ENCODE assay signal across 8 mouse cellular contexts in genomic region chr3:55786835-55787486, GRCm38 (mm10). TPM values are rescaled to one million over a fixed set of nuclear protein-coding genes. Genes with fewer than 3 reads are reported as not detected.
DNase-seq lines count a peak whose midpoint lies in the region; ATAC-seq and TF ChIP-seq lines count a peak whose summit lies in the region.

No protein-coding gene starts in this region.

- H3K9ac ChIP-seq in lung, embryonic 15.5 days = peak overlapping the region; percentile 35
- H3K9ac ChIP-seq in embryonic facial prominence, embryonic 15.5 days = peak overlapping the region; percentile 61
- peak overlapping the region; percentile 81 for H3K9ac ChIP-seq in limb, embryonic 14.5 days (ENCODE audit: low read depth, low read length, severe bottlenecking)
- H3K9ac ChIP-seq in stomach, embryonic 14.5 days (replicated peaks; ENCODE audit: low read depth, low read length) = peak overlapping the region; percentile 36; the same call in 1 of the 2 replicates

- no peaks in the 10 kb centered on the region for H3K9me3 ChIP-seq in lung, embryonic 15.5 days
- no peaks in the 10 kb centered on the region for H3K9me3 ChIP-seq in embryonic facial prominence, embryonic 15.5 days (replicated peaks)
- no peaks in the 10 kb centered on the region for H3K9me3 ChIP-seq in limb, embryonic 14.5 days (ENCODE audit: control insufficient read depth, low read length)
- no peaks in the 10 kb centered on the region for H3K9me3 ChIP-seq in stomach, embryonic 14.5 days (ENCODE audit: control insufficient read depth, low read depth, low read length)

- no peaks in the 10 kb centered on the region for H3K36me3 ChIP-seq in lung, embryonic 15.5 days
- no peaks in the 10 kb centered on the region for H3K36me3 ChIP-seq in embryonic facial prominence, embryonic 15.5 days
- no peaks in the 10 kb centered on the region for H3K36me3 ChIP-seq in limb, embryonic 14.5 days (ENCODE audit: control insufficient read depth, insufficient read depth, low read length)
- H3K36me3 ChIP-seq in stomach, embryonic 14.5 days (ENCODE audit: control insufficient read depth, insufficient read depth, low read length) = no peaks in the 10 kb centered on the region

- H3K4me1 ChIP-seq in lung, embryonic 15.5 days = peaks cover 15% of the 10 kb centered on the region
- H3K4me1 ChIP-seq in embryonic facial prominence, embryonic 15.5 days = 0 out of 2 replicates have a peak, but pooled peaks cover 7% of the 10 kb centered on the region
- H3K4me1 ChIP-seq in limb, embryonic 14.5 days (ENCODE audit: control insufficient read depth, insufficient read depth, low read length) = peaks cover 4% of the 10 kb centered on the region
- H3K4me1 ChIP-seq in stomach, embryonic 14.5 days (ENCODE audit: control insufficient read depth, insufficient read depth, low read length) = 0 out of 2 replicates have a peak, but pooled peaks cover 4% of the 10 kb centered on the region

- H3K27me3 ChIP-seq in lung, embryonic 15.5 days = peaks cover 50% of the 10 kb centered on the region
- H3K27me3 ChIP-seq in embryonic facial prominence, embryonic 15.5 days = peaks cover 7% of the 10 kb centered on the region
- no peaks in the 10 kb centered on the region for H3K27me3 ChIP-seq in limb, embryonic 14.5 days (ENCODE audit: control insufficient read depth, insufficient read depth, low read length)
- H3K27me3 ChIP-seq in stomach, embryonic 14.5 days (ENCODE audit: control insufficient read depth, insufficient read depth, low read length) = peaks cover 20% of the 10 kb centered on the region

- ATAC-seq in lung, embryonic 15.5 days (ENCODE audit: borderline replicate concordance, extremely low read depth, low FRiP score, low TSS enrichment) = no peak
- no peak for ATAC-seq in embryonic facial prominence, embryonic 15.5 days (ENCODE audit: insufficient number of reproducible peaks, low FRiP score, low TSS enrichment, low read depth)
- no peak for ATAC-seq in limb, embryonic 14.5 days (ENCODE audit: low FRiP score, low read depth)
- ATAC-seq in stomach, embryonic 14.5 days (ENCODE audit: insufficient number of reproducible peaks, insufficient read depth, low FRiP score, low read depth) = no peak

- no peak overlapping the region for H3K27ac ChIP-seq in lung, embryonic 15.5 days
- H3K27ac ChIP-seq in embryonic facial prominence, embryonic 15.5 days (replicated peaks) = peak overlapping the region; percentile 92
- peak overlapping the region; percentile 91 for H3K27ac ChIP-seq in limb, embryonic 14.5 days (replicated peaks; ENCODE audit: low read depth, low read length)
- H3K27ac ChIP-seq in stomach, embryonic 14.5 days (ENCODE audit: low read length) = peak overlapping the region; percentile 67; the same call in 1 of the 2 replicates

- DNase-seq in lung, postnatal 14 days = no peak
- DNase-seq in limb, embryonic 14.5 days (ENCODE audit: low spot score) = no peak
- DNase-seq in right cerebral cortex, postnatal 36 days (ENCODE audit: low spot score in 2 of 2) = no peak
- DNase-seq in kidney, adult 8-10 months = no peak
- DNase-seq in adrenal gland, postnatal 14 days = no peak

- peak overlapping the region; percentile 44 for H3K4me3 ChIP-seq in lung, embryonic 15.5 days
- H3K4me3 ChIP-seq in embryonic facial prominence, embryonic 15.5 days (replicated peaks) = peak overlapping the region; percentile 46
- peak overlapping the region; percentile 49 for H3K4me3 ChIP-seq in limb, embryonic 14.5 days (replicated peaks; ENCODE audit: low read length)
- H3K4me3 ChIP-seq in stomach, embryonic 14.5 days (ENCODE audit: low read depth, low read length) = peak overlapping the region; percentile 37

- H3K4me2 ChIP-seq in lung, embryonic 15.5 days = peak overlapping the region; percentile 66
- peak overlapping the region; percentile 65 for H3K4me2 ChIP-seq in embryonic facial prominence, embryonic 15.5 days (replicated peaks)
- peak overlapping the region; percentile 86 for H3K4me2 ChIP-seq in limb, embryonic 14.5 days (replicated peaks; ENCODE audit: low read depth, low read length, severe bottlenecking)
- peak overlapping the region; percentile 66 for H3K4me2 ChIP-seq in stomach, embryonic 14.5 days (replicated peaks; ENCODE audit: low read depth, low read length)

- no peak for TF ChIP-seq POLR2A in limb, embryonic 14.5 days (IDR thresholded peaks at IDR 0.05; ENCODE audit: borderline replicate concordance, extremely low read depth, insufficient read depth, insufficient read length)

- WGBS in lung, embryonic 15.5 days = 45% methylated on average over 17 of the region's 17 CpGs
- WGBS in embryonic facial prominence, embryonic 15.5 days = 19% methylated on average over 17 of the region's 17 CpGs
- WGBS in limb, embryonic 14.5 days = 12% methylated on average over 17 of the region's 17 CpGs
- WGBS in stomach, embryonic 14.5 days = 23% methylated on average over 17 of the region's 17 CpGs

RNA-seq across cellular contexts. Expression of gene Mab21l1, which starts 4.7 kb away (rescaled TPM):
- 0.54 and 1.1 TPM in 2 replicates for polyA plus RNA-seq in lung, embryonic 15.5 days (2015; fragmentation: Nextera tagmentation; extraction: Ambion mirVana)
- 35.5 and 38.1 TPM in 2 replicates for polyA plus RNA-seq in embryonic facial prominence, embryonic 15.5 days (2015; fragmentation: Nextera tagmentation; extraction: Ambion mirVana)
- polyA plus RNA-seq in limb, embryonic 14.5 days (2012; rRNA removed) = 18.9 and 23.4 TPM in 2 replicates
- 18.7 and 25.3 TPM in 2 replicates for polyA plus RNA-seq in limb, embryonic 14.5 days (2014; fragmentation: Nextera tagmentation; extraction: Ambion mirVana)
- polyA plus RNA-seq in stomach, embryonic 14.5 days (2014; fragmentation: Nextera tagmentation; extraction: Ambion mirVana) = 14.8 and 16.5 TPM in 2 replicates
- total RNA-seq in adrenal gland, postnatal 14 days (2021) = 1.4 and 2.6 TPM in 2 replicates
